Mouse (Mus musculus) cerebellum, adult 2 months (tissue): ENCODE measurements around the gene Fbxo11.

Experiments used
- CTCF ChIP-seq: fragments of 200-500 bp; IDR thresholded peaks from 2 replicates; pipeline ENCODE4 v1.5.1; 2011; ENCODE audit warnings: low read depth, mild to moderate bottlenecking, control low read depth, low read length, moderate library complexity, borderline replicate concordance; ENCODE audit not compliant: insufficient read depth
- POLR2A ChIP-seq: fragments of 200-500 bp; IDR thresholded peaks from 2 replicates; pipeline ENCODE4 v1.6.1; 2011; ENCODE audit warnings: low read length, control low read depth, borderline replicate concordance; ENCODE audit not compliant: insufficient read depth

- no peak for TF ChIP-seq CTCF
- no peak for TF ChIP-seq POLR2A
Measured at GRCm38 (mm10) chr17:87975229-87975853, 89.8 kb downstream of the Fbxo11 start.
